Mouse (Mus musculus) spleen, adult 2 months (tissue): Measurements from ENCODE around the gene Kank1. TPM values are rescaled to one million over a fixed set of nuclear protein-coding genes. Genes with fewer than 3 reads are reported as not detected.

Source experiments
- DNase-seq, 2 experiments: peaks; one replicate each; pipeline versions ENCODE4 v3.0.0 to v3.0.0-alpha.2; 2012 to 2021; ENCODE audit warnings: low spot score in 2 of 2, low read depth in 1 of 2
- H3K27ac ChIP-seq: fragments of 200-500 bp; 2 replicates; pipeline ENCODE4 v1.5.1; 2012; ENCODE audit warnings: low read length, inconsistent platforms; ENCODE audit not compliant: insufficient read depth
- H3K27me3 ChIP-seq: fragments of 200-500 bp; 2 replicates; pipeline ENCODE4 v1.6.1; 2012; ENCODE audit warnings: mild to moderate bottlenecking, moderate library complexity, low read length, inconsistent platforms; ENCODE audit not compliant: control insufficient read depth, insufficient read depth
- H3K36me3 ChIP-seq: fragments of 200-500 bp; 2 replicates; pipeline ENCODE4 v1.6.1; 2012; ENCODE audit warnings: mild to moderate bottlenecking, low read length, inconsistent platforms; ENCODE audit not compliant: control insufficient read depth, insufficient read depth
- H3K4me1 ChIP-seq: fragments of 200-500 bp; 2 replicates; pipeline ENCODE4 v1.6.1; 2011; ENCODE audit warnings: inconsistent platforms; ENCODE audit not compliant: control insufficient read depth, insufficient read depth, insufficient read length
- H3K4me3 ChIP-seq: fragments of 200-500 bp; 2 replicates; pipeline ENCODE4 v1.5.1; 2011; ENCODE audit warnings: mild to moderate bottlenecking, inconsistent platforms; ENCODE audit not compliant: insufficient read depth, insufficient read length; ENCODE audit errors: extremely low read depth
- CTCF ChIP-seq: fragments of 200-500 bp; IDR thresholded peaks from 2 replicates; pipeline ENCODE4 v1.5.1; 2011; ENCODE audit warnings: mild to moderate bottlenecking, inconsistent platforms; ENCODE audit not compliant: insufficient read depth, insufficient read length, insufficient replicate concordance; ENCODE audit errors: extremely low read depth
- POLR2A ChIP-seq: fragments of 200-500 bp; IDR thresholded peaks from 2 replicates; pipeline ENCODE4 v1.6.1; 2011; ENCODE audit warnings: low read depth, low read length, inconsistent platforms
- WGBS: fragments of 180-500 bp; shearing (Covaris S2); methylation state at CpG from one replicate; pipeline ENCODE4 v1.1.7; 2018; 5-methylcytosine and 5-hydroxymethylcytosine counted together
- polyA plus RNA-seq: library from polyadenylated mRNA; depleted of rRNA; stranded (reverse); fragments of >200 nt; gene quantifications from 2 replicates; pipeline ENCODE4 v1.2.3, GENCODE M21; 2012

Gene Kank1
- polyA plus RNA-seq, 1 experiment, result 4.9 TPM

GRCm38 (mm10) chr19:25436175-25436574 lies 199.4 kb downstream of the Kank1 start:
- TF ChIP-seq CTCF, result no peak
- no peak for TF ChIP-seq POLR2A
- H3K4me3 ChIP-seq, result no peak overlapping the region
- no peaks in the 10 kb centered on the region for H3K27me3 ChIP-seq
- H3K4me1 ChIP-seq, result no peaks in the 10 kb centered on the region
- DNase-seq, result no peak
- 72% methylated on average over 4 of the region's 4 CpGs for WGBS
- no peak overlapping the region for H3K27ac ChIP-seq
- no peaks in the 10 kb centered on the region for H3K36me3 ChIP-seq

DNA sequence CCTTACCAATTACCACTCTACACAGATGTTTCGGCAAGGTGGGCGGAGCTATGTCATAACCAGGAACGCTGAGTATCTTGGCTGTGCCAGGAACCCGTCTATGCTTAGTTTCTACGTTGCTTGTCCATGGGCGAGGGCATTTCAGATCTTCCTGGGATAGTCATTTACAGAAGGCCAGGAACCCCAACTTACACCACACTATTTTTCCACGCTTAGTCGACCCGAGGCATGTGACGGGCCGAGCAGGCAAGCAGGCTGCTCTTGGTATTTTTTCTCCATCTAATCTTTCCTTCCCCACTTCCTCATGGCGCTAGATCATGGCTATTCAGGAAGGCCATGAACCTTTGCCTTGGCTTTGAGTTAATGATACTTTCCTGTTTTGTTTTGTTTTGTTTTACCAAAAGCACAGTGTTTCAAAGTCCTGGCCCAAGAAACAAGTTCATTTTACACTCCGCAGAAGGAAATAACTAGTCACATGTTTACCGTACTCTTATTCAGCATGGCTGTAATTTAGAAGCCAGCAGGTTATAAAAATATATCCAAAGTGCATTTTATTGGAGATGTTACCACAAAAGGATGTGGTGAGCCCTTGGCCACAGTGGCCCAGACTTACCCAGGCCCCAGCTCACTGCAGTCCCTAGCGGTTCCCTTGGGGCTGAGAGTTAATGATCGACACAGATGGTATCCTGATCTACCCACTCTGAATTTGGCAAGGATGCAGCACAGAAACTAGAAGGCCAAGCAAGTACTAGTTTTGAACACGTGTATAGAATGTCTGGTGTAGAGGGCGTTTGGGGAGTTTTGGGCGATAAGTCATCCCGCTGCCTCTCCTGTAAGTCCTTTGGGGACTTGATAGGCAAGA lies 200.2 kb downstream of the Kank1 start:
- Histone ChIP-seq H3K27ac (no peak overlapping the region), H3K4me3 (no peak overlapping the region), H3K27me3 (no peaks in the 10 kb centered on the region), H3K36me3 (no peaks in the 10 kb centered on the region), H3K4me1 (no peaks in the 10 kb centered on the region)
- WGBS, result 44% methylated on average over 20 of the region's 20 CpGs
- no peak for DNase-seq
- TF ChIP-seq POLR2A (no peak), CTCF (no peak)

DNA sequence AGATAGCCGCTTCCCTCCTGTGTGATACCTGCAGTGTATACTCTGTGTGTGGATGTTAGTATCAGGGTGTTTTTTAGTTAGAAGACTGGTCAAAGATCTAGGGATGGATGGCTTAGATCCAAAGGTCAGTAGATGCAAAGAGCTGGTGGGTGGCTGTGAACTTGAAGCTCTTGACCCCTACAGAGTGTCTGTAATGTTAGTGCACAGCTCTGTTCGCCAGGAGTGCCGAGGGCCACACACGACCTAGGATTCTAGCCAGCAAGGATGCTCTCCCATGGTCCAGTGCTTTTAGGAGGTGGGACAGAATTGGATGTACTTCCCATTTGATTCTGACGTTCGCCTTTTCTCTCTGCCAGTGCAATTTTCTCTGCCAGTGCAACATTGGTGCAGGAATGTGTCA lies 201.5 kb downstream of the Kank1 start:
- no peak for TF ChIP-seq CTCF
- no peak for TF ChIP-seq POLR2A
- no peak for DNase-seq
- H3K27ac ChIP-seq, result no peak overlapping the region
- no peaks in the 10 kb centered on the region for H3K36me3 ChIP-seq
- H3K4me1 ChIP-seq, result no peaks in the 10 kb centered on the region
- no peak overlapping the region for H3K4me3 ChIP-seq
- no peaks in the 10 kb centered on the region for H3K27me3 ChIP-seq
- 93% methylated on average over 6 of the region's 6 CpGs for WGBS

- H3K27me3 ChIP-seq, result no peaks in the 10 kb centered on the region
- no peaks in the 10 kb centered on the region for H3K4me1 ChIP-seq
- 94% methylated on average over 6 of the region's 6 CpGs for WGBS
- H3K36me3 ChIP-seq, result no peaks in the 10 kb centered on the region
- H3K4me3 ChIP-seq, result no peak overlapping the region
- DNase-seq, result no peak
- H3K27ac ChIP-seq, result no peak overlapping the region
- TF ChIP-seq POLR2A, result no peak
- TF ChIP-seq CTCF, result no peak
These were observed 203.0 kb downstream of the Kank1 start for GRCm38 (mm10) chr19:25439807-25440206.

- Histone ChIP-seq H3K36me3 (no peaks in the 10 kb centered on the region), H3K4me1 (no peaks in the 10 kb centered on the region), H3K27me3 (no peaks in the 10 kb centered on the region), H3K4me3 (no peak overlapping the region), H3K27ac (no peak overlapping the region)
- 81% methylated on average over 4 of the region's 4 CpGs for WGBS
- TF ChIP-seq CTCF, result no peak
- no peak for TF ChIP-seq POLR2A
- no peak for DNase-seq
These were observed 204.0 kb downstream of the Kank1 start for GRCm38 (mm10) chr19:25440736-25441135.

DNA sequence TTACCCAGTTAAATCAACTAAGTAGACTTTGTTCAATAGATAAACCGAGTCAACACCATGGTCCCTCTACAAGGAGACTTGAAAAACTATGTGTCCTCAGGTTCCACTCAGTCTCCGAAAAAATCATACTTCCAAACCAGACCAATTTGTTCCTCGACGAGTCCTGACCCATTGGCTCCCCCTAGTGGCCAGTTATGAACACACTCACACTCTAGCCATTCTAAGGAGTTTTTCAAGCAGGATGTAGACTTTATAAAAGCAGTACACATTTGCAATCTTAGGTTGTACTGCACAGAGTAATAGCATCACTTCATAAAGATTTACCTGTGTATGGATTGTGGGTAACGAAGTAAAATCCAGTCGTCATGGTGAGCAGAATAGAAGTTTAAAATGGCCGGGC lies 208.3 kb downstream of the Kank1 start:
- Histone ChIP-seq H3K4me3 (no peak overlapping the region), H3K27me3 (no peaks in the 10 kb centered on the region), H3K4me1 (no peaks in the 10 kb centered on the region), H3K27ac (no peak overlapping the region), H3K36me3 (no peaks in the 10 kb centered on the region)
- TF ChIP-seq POLR2A (no peak), CTCF (peak; percentile 47; the same call in 1 of the 2 replicates)
- WGBS, result 29% methylated on average over 7 of the region's 7 CpGs
- peak; percentile 9 to 34 for DNase-seq

- WGBS, result 3% methylated on average over 8 of the region's 8 CpGs
These were observed 209.1 kb downstream of the Kank1 start for GRCm38 (mm10) chr19:25445842-25446241.

More at GRCm38 (mm10) chr19:25445842-25446241, 209.1 kb downstream of the Kank1 start:
- H3K4me1 ChIP-seq, result no peaks in the 10 kb centered on the region
- DNase-seq, result no peak
- H3K27me3 ChIP-seq, result no peaks in the 10 kb centered on the region
- no peak overlapping the region for H3K4me3 ChIP-seq
- TF ChIP-seq CTCF (no peak), POLR2A (no peak)
- no peak overlapping the region for H3K27ac ChIP-seq
- H3K36me3 ChIP-seq, result no peaks in the 10 kb centered on the region
